Mouse (Mus musculus) forebrain, postnatal 0 days (tissue): ENCODE data around the gene Cdc5l. TPM values are rescaled to one million over a fixed set of nuclear protein-coding genes. Genes with fewer than 3 reads are reported as not detected.

Experiments used
- ATAC-seq: fragments of 200-750 bp; cut with Nextera tagmentation; 2 replicates; pipeline ENCODE4 v1.8.0; 2017; ENCODE audit warnings: mild to moderate bottlenecking, moderate library complexity
- DNase-seq: peaks from one replicate; pipeline ENCODE4 v3.0.0-alpha.2; 2015
- H3K27ac ChIP-seq: fragments of 300-500 bp; sonication (generic); 2 replicates; pipeline ENCODE4 v1.5.1; 2014; ENCODE audit warnings: low read depth, mild to moderate bottlenecking, antibody characterized with exemption, low read length, moderate library complexity, mixed read lengths
- H3K27me3 ChIP-seq: fragments of 300-500 bp; sonication (generic); 2 replicates; pipeline ENCODE4 v1.6.1; 2014; ENCODE audit warnings: mild to moderate bottlenecking, low read length, mixed read lengths; ENCODE audit not compliant: insufficient read depth
- H3K36me3 ChIP-seq: fragments of 300-500 bp; sonication (generic); 2 replicates; pipeline ENCODE4 v1.6.1; 2014; ENCODE audit warnings: mild to moderate bottlenecking, moderate library complexity; ENCODE audit not compliant: insufficient read depth
- H3K4me1 ChIP-seq: fragments of 300-500 bp; sonication (generic); 2 replicates; pipeline ENCODE4 v1.6.1; 2014; ENCODE audit warnings: antibody characterized with exemption; ENCODE audit not compliant: insufficient read depth
- H3K4me2 ChIP-seq: fragments of 300-500 bp; sonication (generic); 2 replicates; pipeline ENCODE4 v1.6.1; 2014; ENCODE audit warnings: low read depth, mild to moderate bottlenecking, moderate library complexity
- H3K4me3 ChIP-seq: fragments of 300-500 bp; sonication (generic); 2 replicates; pipeline ENCODE4 v1.5.1; 2014; ENCODE audit warnings: low read depth, low read length, mixed read lengths
- H3K9ac ChIP-seq: fragments of 300-500 bp; sonication (generic); 2 replicates; pipeline ENCODE4 v1.6.1; 2014; ENCODE audit warnings: mild to moderate bottlenecking
- H3K9me3 ChIP-seq: fragments of 300-500 bp; sonication (generic); 2 replicates; pipeline ENCODE4 v1.6.1; 2016; ENCODE audit warnings: low read length
- CTCF ChIP-seq: sonication (generic); IDR thresholded peaks from 2 replicates; pipeline ENCODE4 v1.5.1; 2016; ENCODE audit warnings: antibody characterized with exemption, control low read depth, low read depth
- WGBS: fragments of 180-500 bp; shearing (Covaris S2); extraction: QIAGEN DNeasy Blood & Tissue Kit; methylation state at CpG from one replicate; pipeline ENCODE4 v1.1.7; 2014; 5-methylcytosine and 5-hydroxymethylcytosine counted together
- polyA plus RNA-seq: library from polyadenylated mRNA; unstranded; fragments of >200 nt; fragmentation: Nextera tagmentation; extraction: Ambion mirVana; gene quantifications from 2 replicates; pipeline ENCODE4 v1.2.1, GENCODE M21; 2015
- total RNA-seq: library from RNA; depleted of rRNA; stranded (reverse); fragments of >200 nt; gene quantifications from 2 replicates; pipeline ENCODE4 v1.2.3, GENCODE M21; 2014

Cdc5l gene
- total and polyA plus RNA-seq, 2 experiments from 2014 or later, result 49.5 to 55.3 TPM

DNA sequence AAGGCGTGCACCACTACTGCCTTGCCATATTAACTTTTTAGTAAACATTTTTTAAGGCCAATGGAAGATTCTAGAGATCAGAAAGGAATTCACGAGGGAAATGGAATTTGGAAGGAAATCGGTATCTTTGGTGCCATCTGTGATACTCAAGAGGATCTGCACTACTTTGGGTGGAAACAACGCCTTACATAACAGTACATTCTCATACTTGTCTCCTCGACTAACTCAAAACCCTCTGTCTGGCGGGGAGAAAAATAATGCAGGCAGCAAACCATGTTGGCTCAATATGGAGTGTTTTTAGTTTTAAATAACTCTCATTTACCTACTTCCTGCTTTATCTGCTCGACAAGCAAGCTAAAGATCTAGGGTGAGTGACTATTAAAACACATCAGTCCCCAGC lies 37.2 kb upstream of the Cdc5l start:
- TF ChIP-seq CTCF, result no peak

GRCm38 (mm10) chr17:45468302-45468701 lies 34.8 kb upstream of the Cdc5l start:
- Histone ChIP-seq H3K9ac (no peak overlapping the region), H3K9me3 (no peaks in the 10 kb centered on the region), H3K27me3 (no peaks in the 10 kb centered on the region), H3K4me3 (no peak overlapping the region), H3K36me3 (no peaks in the 10 kb centered on the region), H3K4me1 (no peaks in the 10 kb centered on the region), H3K27ac (no peak overlapping the region), H3K4me2 (no peak overlapping the region)
- TF ChIP-seq CTCF, result peak; percentile 15; the same call in 1 of the 2 replicates
- WGBS, result 84% methylated on average over 5 of the region's 5 CpGs
- DNase-seq, result no peak
- no peak for ATAC-seq

More for the DNA sequence above, 37.2 kb upstream of the Cdc5l start:
- H3K27me3 ChIP-seq, result no peaks in the 10 kb centered on the region
- H3K4me1 ChIP-seq, result 0 out of 2 replicates have a peak, but pooled peaks cover 3% of the 10 kb centered on the region
- no peak overlapping the region for H3K4me3 ChIP-seq
- H3K36me3 ChIP-seq, result no peaks in the 10 kb centered on the region
- H3K9me3 ChIP-seq, result no peaks in the 10 kb centered on the region
- WGBS, result 79% methylated on average over 7 of the region's 7 CpGs
- ATAC-seq, result no peak
- no peak for DNase-seq
- no peak overlapping the region for H3K4me2 ChIP-seq
- H3K9ac ChIP-seq, result no peak overlapping the region
- no peak overlapping the region for H3K27ac ChIP-seq

GRCm38 (mm10) chr17:45466701-45467100 lies 33.2 kb upstream of the Cdc5l start:
- TF ChIP-seq CTCF, result no peak; the same call in 1 of the 2 replicates
- H3K4me3 ChIP-seq, result no peak overlapping the region
- ATAC-seq (no peak), DNase-seq (no peak)
- no peaks in the 10 kb centered on the region for H3K36me3 ChIP-seq
- H3K9me3 ChIP-seq, result no peaks in the 10 kb centered on the region
- no peaks in the 10 kb centered on the region for H3K4me1 ChIP-seq
- no peaks in the 10 kb centered on the region for H3K27me3 ChIP-seq
- H3K4me2 ChIP-seq, result no peak overlapping the region
- WGBS, result 61% methylated on average over 2 of the region's 2 CpGs
- H3K27ac ChIP-seq, result no peak overlapping the region
- H3K9ac ChIP-seq, result no peak overlapping the region

GRCm38 (mm10) chr17:45464255-45464654 lies 30.7 kb upstream of the Cdc5l start:
- no peak for TF ChIP-seq CTCF
- Histone ChIP-seq H3K27me3 (no peaks in the 10 kb centered on the region), H3K36me3 (no peaks in the 10 kb centered on the region), H3K9ac (no peak overlapping the region), H3K4me3 (no peak overlapping the region), H3K27ac (no peak overlapping the region), H3K4me1 (no peaks in the 10 kb centered on the region), H3K4me2 (no peak overlapping the region), H3K9me3 (no peaks in the 10 kb centered on the region)
- DNase-seq (no peak), ATAC-seq (no peak)
- 87% methylated on average over 9 of the region's 9 CpGs for WGBS

DNA sequence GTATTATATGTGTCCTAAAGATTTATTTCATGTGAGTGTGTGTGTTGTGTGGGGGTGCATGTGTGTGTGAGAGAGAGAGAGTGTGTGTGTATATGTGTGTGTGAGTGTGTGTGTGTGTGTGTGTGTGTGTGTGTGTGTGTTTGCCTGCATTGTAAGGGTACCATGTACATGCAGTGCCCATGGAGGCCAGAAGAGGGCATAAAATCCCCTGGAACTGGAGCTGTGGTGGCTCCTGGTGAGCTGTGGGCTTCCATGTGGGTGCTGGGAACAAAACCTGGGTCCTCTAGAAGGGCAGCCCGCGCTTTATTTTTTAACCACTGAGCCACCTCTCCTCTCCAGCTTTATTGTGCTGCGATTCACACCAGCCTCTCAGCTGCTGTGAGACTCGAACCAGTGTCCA lies 29.0 kb upstream of the Cdc5l start:
- no peaks in the 10 kb centered on the region for H3K27me3 ChIP-seq
- ATAC-seq (no peak), DNase-seq (no peak)
- H3K36me3 ChIP-seq, result no peaks in the 10 kb centered on the region
- H3K4me3 ChIP-seq, result no peak overlapping the region
- no peak overlapping the region for H3K27ac ChIP-seq
- H3K4me2 ChIP-seq, result no peak overlapping the region
- H3K9ac ChIP-seq, result no peak overlapping the region
- TF ChIP-seq CTCF, result no peak
- over 99% methylated on average over 4 of the region's 4 CpGs for WGBS
- H3K4me1 ChIP-seq, result no peaks in the 10 kb centered on the region
- no peaks in the 10 kb centered on the region for H3K9me3 ChIP-seq

- Histone ChIP-seq H3K4me1 (peaks cover 7% of the 10 kb centered on the region), H3K27ac (no peak overlapping the region), H3K9me3 (no peaks in the 10 kb centered on the region), H3K36me3 (no peaks in the 10 kb centered on the region), H3K4me3 (no peak overlapping the region), H3K27me3 (no peaks in the 10 kb centered on the region), H3K4me2 (no peak overlapping the region), H3K9ac (no peak overlapping the region)
- WGBS, result 87% methylated on average over 8 of the region's 8 CpGs
- DNase-seq (no peak), ATAC-seq (no peak)
- no peak for TF ChIP-seq CTCF
Measured at GRCm38 (mm10) chr17:45459062-45459461, 25.5 kb upstream of the Cdc5l start.

DNA sequence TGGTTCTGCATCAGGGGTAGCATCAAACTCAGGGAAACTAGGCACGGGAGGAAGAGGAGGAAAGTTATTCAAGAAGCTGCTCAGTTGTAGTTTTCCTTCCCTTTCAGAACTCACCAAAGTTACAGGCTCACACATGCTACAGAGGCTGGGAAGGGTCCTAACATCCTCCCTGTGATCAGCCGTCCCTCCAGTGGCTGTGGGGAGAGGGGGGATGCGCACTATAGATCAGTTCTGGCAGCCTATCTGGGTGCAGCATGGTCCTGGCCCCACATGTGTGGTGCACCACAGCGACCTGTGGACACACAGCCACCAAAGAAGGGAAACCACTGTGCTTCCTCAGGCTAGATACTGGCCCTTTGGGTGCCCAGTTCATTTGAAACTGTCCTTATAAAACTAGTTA lies 25.0 kb upstream of the Cdc5l start:
- Histone ChIP-seq H3K4me2 (no peak overlapping the region), H3K27me3 (no peaks in the 10 kb centered on the region), H3K36me3 (no peaks in the 10 kb centered on the region), H3K9ac (no peak overlapping the region), H3K9me3 (no peaks in the 10 kb centered on the region), H3K4me1 (peaks cover 7% of the 10 kb centered on the region), H3K27ac (no peak overlapping the region), H3K4me3 (no peak overlapping the region)
- 89% methylated on average over 4 of the region's 4 CpGs for WGBS
- DNase-seq (no peak), ATAC-seq (no peak)
- TF ChIP-seq CTCF, result no peak

- H3K27me3 ChIP-seq, result no peaks in the 10 kb centered on the region
- no peak overlapping the region for H3K9ac ChIP-seq
- no peak overlapping the region for H3K4me3 ChIP-seq
- WGBS, result 94% methylated on average over 5 of the region's 5 CpGs
- no peak for ATAC-seq
- H3K9me3 ChIP-seq, result no peaks in the 10 kb centered on the region
- H3K4me2 ChIP-seq, result no peak overlapping the region
- TF ChIP-seq CTCF, result peak; percentile 3; the same call in 1 of the 2 replicates
- peaks cover 7% of the 10 kb centered on the region for H3K4me1 ChIP-seq
- DNase-seq, result no peak
- H3K27ac ChIP-seq, result no peak overlapping the region
- no peaks in the 10 kb centered on the region for H3K36me3 ChIP-seq
Measured at GRCm38 (mm10) chr17:45457487-45457886, 23.9 kb upstream of the Cdc5l start.
